Mouse (Mus musculus): ENCODE results near the gene Acp2. TPM values are rescaled to one million over a fixed set of nuclear protein-coding genes. Genes with fewer than 3 reads are reported as not detected.
A peak's percentile ranks its signal among the peaks of the same experiment; 100 is the strongest.

Gene Acp2
- total RNA-seq, 2 experiments from 2014 or later, result 13.0 to 17.4 TPM

- DNase-seq, result peak; percentile 69
These were observed 53.8 kb downstream of the Acp2 start for GRCm38 (mm10) chr2:91256256-91257125.

GRCm38 (mm10) chr2:91257126-91257980 is 54.7 kb downstream of the Acp2 start:
- peak; percentile 36 for DNase-seq

- no peak for DNase-seq
These were observed 55.4 kb downstream of the Acp2 start for GRCm38 (mm10) chr2:91258054-91258453.

DNA sequence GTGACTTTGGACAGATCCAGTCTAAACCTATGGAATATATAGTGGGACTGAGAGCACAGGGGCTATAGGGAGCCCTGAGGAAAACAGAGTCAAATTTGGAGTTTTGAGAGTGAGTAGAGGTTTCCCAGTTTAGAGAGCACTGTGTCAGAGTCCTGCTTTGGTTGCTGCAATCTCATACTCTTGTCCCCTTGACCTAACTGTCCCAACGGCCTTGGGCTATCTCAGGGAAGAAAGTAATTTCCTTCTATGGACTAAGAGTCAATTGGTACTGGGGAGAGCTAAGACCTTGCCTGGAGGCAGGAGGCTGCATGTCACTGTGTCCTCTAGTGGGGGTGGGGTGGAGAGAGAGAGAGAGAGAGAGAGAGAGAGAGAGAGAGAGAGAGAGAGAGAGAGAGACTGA is 56.1 kb downstream of the Acp2 start:
- no peak for DNase-seq

GRCm38 (mm10) chr2:91259493-91259892 is 56.8 kb downstream of the Acp2 start:
- DNase-seq, result no peak

Other genes with a start within 250 kb of the Acp2 start
- gene Rapsn, start 167.3 kb upstream of the Acp2 start, total RNA-seq (2021), result 10 to 100 TPM; 32.5 to 32.8 TPM
- gene Psmc3, start 148.9 kb upstream of the Acp2 start, total RNA-seq (2021), result 100 to 1,000 TPM; 336 to 337 TPM
- 10 to 100 TPM; 27.8 to 40.8 TPM for gene Slc39a13, start 132.5 kb upstream of the Acp2 start, total RNA-seq (2021)
- gene Spi1, start 120.5 kb upstream of the Acp2 start, total RNA-seq (2021), result 1 to 10 TPM; 3.2 to 6.4 TPM
- under 1 TPM; 0.12 to 0.20 TPM for gene Mybpc3, start 84.7 kb upstream of the Acp2 start, total RNA-seq (2021)
- gene Madd, start 19.0 kb upstream of the Acp2 start, total RNA-seq (2021), result 1 to 10 TPM; 5.3 to 6.0 TPM
- gene Nr1h3, start 51 bp upstream of the Acp2 start, total RNA-seq (2021), result 1 to 10 TPM; 3.7 to 4.0 TPM
- gene Ddb2, start 34.1 kb downstream of the Acp2 start, total RNA-seq (2021), result 1 to 10 TPM; 4.2 to 7.6 TPM
- gene Pacsin3, start 53.1 kb downstream of the Acp2 start, total RNA-seq (2021), result 100 to 1,000 TPM; 288 to 337 TPM
- gene Arfgap2, start 62.1 kb downstream of the Acp2 start, total RNA-seq (2021), result 10 to 100 TPM; 77.1 to 84.3 TPM
- gene 1110051M20Rik, start 241.8 kb downstream of the Acp2 start, total RNA-seq (2021), result 10 to 100 TPM; 12.0 to 12.2 TPM

Data from gastrocnemius, postnatal 10 days (tissue).